Mouse (Mus musculus) heart, embryonic 16.5 days (tissue): ENCODE results near the gene Kcmf1. TPM values are rescaled to one million over a fixed set of nuclear protein-coding genes. Genes with fewer than 3 reads are reported as not detected.
"Not testable (repeated sequence)": the region's sequence is repeated elsewhere in the genome, so short reads cannot be mapped to it uniquely, and the experiment has no call there.

Source experiments
- ATAC-seq: fragments of 200-750 bp; cut with Nextera tagmentation; replicated peaks from 2 replicates; pipeline ENCODE4 v1.8.0; 2017; ENCODE audit warnings: moderate number of reproducible peaks; ENCODE audit not compliant: insufficient read depth, low FRiP score; ENCODE audit errors: extremely low read depth
- H3K27ac ChIP-seq: fragments of 300-500 bp; sonication (generic); 2 replicates; pipeline ENCODE4 v1.5.1; 2014; ENCODE audit warnings: mild to moderate bottlenecking, low read length, control low read depth, moderate library complexity
- H3K27me3 ChIP-seq: fragments of 300-500 bp; sonication (generic); 2 replicates; pipeline ENCODE4 v1.6.1; 2014; ENCODE audit warnings: low read length, mixed read lengths; ENCODE audit not compliant: control insufficient read depth, insufficient read depth
- H3K36me3 ChIP-seq: fragments of 300-500 bp; sonication (generic); 2 replicates; pipeline ENCODE4 v1.6.1; 2014; ENCODE audit not compliant: control insufficient read depth, insufficient read depth
- H3K4me1 ChIP-seq: fragments of 300-500 bp; sonication (generic); 2 replicates; pipeline ENCODE4 v1.6.1; 2014; ENCODE audit warnings: low read length, mixed read lengths; ENCODE audit not compliant: control insufficient read depth, insufficient read depth
- H3K4me2 ChIP-seq: fragments of 300-500 bp; sonication (generic); 2 replicates; pipeline ENCODE4 v1.6.1; 2014; ENCODE audit warnings: low read depth, mild to moderate bottlenecking, control low read depth, low read length
- H3K4me3 ChIP-seq: fragments of 300-500 bp; sonication (generic); 2 replicates; pipeline ENCODE4 v1.5.1; 2014; ENCODE audit warnings: mild to moderate bottlenecking, control low read depth, low read length
- H3K9ac ChIP-seq: fragments of 300-500 bp; sonication (generic); 2 replicates; pipeline ENCODE4 v1.6.1; 2014; ENCODE audit warnings: low read length, control low read depth
- H3K9me3 ChIP-seq: fragments of 300-500 bp; sonication (generic); replicated peaks from 2 replicates; pipeline ENCODE4 v1.6.1; 2016; ENCODE audit warnings: low read length; ENCODE audit not compliant: control insufficient read depth
- WGBS: fragments of 180-500 bp; shearing (Covaris S2); extraction: QIAGEN DNeasy Blood & Tissue Kit; methylation state at CpG from one replicate; pipeline ENCODE4 v1.1.7; 2014; 5-methylcytosine and 5-hydroxymethylcytosine counted together
- polyA plus RNA-seq: library from polyadenylated mRNA; unstranded; fragments of >200 nt; fragmentation: Nextera tagmentation; extraction: Ambion mirVana; gene quantifications from 2 replicates; pipeline ENCODE4 v1.2.1, GENCODE M21; 2015

Kcmf1 gene
- polyA plus RNA-seq, 1 experiment from 2014 or later, result 28.1 TPM

DNA sequence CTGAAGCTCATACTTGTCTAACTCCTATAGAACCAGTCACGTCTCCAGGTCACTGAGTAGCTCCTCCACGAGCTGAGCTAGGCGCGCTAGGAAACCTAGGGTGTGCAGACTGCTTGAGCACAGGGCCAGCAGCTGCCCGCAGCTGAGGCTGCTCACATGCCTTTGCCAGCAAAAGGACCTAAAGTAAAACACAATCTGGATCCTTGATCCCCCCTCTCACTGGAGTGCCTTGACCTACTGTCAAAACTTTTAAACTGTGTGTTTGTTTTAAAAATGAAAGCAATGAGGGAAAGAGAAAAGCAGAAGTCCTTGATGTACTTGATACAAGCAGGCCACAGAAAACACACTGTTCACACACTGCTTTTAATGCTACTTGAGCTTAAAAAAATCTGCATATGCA is 31.1 kb downstream of the Kcmf1 start:
- Histone ChIP-seq H3K9me3 (no peaks in the 10 kb centered on the region), H3K27me3 (no peaks in the 10 kb centered on the region), H3K27ac (no peak overlapping the region; the same call in 1 of the 2 replicates), H3K4me1 (peaks cover 31% of the 10 kb centered on the region), H3K36me3 (no peaks in the 10 kb centered on the region), H3K4me2 (no peak overlapping the region), H3K4me3 (no peak overlapping the region), H3K9ac (no peak overlapping the region)
- 55% methylated on average over 5 of the region's 5 CpGs for WGBS
- no peak for ATAC-seq

DNA sequence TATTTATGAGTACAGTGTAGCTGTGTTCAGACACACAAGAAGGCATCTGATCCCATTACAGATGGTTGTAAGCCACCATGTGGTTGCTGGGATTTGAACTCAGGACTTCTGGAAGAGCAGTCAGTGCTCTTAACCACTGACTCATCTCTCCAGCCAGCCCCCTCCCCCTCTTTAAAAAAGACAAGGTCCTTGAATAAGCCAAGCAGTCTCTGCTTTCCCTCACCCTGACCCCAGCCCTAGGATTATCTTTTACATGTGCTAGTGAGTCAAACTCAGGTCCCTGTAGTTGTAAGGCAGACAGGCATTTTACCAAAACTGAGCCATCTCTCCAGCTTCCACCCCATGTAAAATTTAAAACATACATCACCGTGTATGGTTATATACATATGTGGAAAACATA is 32.0 kb downstream of the Kcmf1 start:
- Histone ChIP-seq H3K4me1 (peaks cover 25% of the 10 kb centered on the region), H3K36me3 (no peaks in the 10 kb centered on the region), H3K27ac (no peak overlapping the region), H3K9ac (no peak overlapping the region), H3K27me3 (no peaks in the 10 kb centered on the region), H3K9me3 (no peaks in the 10 kb centered on the region), H3K4me3 (no peak overlapping the region), H3K4me2 (no peak overlapping the region)
- WGBS, result 79% methylated on average over 1 of the region's 1 CpGs
- no peak for ATAC-seq

DNA sequence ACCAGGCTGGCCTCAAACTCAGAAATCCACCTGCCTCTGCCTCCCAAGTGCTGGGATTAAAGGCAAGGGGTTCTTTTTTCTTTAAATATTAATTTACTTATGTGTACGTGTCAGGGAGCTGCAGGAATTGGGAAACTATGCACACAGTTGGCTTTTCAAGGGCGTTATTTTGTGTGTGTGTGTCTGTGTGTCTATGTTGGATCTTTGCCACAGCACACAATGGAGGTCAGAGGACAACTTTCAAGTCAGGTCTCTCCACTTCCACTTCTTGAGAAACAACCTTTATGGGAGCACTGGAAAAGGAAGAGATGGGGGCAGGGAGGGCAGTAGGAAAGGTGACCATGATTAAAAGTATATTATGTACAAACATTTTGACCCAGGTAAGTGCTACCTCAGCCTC is 33.5 kb downstream of the Kcmf1 start:
- no peak overlapping the region for H3K9ac ChIP-seq
- WGBS, result 69% methylated on average over 2 of the region's 2 CpGs
- no peaks in the 10 kb centered on the region for H3K9me3 ChIP-seq

DNA sequence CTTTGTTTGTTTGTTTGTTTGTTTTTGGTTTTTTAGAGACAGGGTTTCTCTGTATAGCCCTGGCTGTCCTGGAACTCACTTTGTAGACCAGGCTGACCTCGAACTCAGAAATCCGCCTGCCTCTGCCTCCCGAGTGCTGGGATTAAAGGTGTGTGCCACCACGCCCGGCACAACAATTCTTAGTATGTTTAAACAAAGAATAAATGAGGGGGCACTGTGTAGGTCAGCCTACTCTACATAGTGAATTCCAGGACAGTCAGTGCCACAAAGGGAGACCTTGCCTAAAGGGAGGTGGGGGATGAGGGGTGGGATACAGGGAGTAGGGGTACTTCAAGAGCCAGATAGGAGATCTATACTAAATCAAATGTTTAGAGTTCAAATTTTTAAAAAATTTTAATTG is 37.1 kb downstream of the Kcmf1 start:
- H3K4me1 ChIP-seq, H3K27me3 ChIP-seq, H3K4me2 ChIP-seq, H3K9me3 ChIP-seq, H3K9ac ChIP-seq, H3K36me3 ChIP-seq, H3K4me3 ChIP-seq, H3K27ac ChIP-seq, ATAC-seq: not testable (repeated sequence)
- 95% methylated on average over 5 of the region's 5 CpGs for WGBS

More for the DNA sequence above, 33.5 kb downstream of the Kcmf1 start:
- no peak for ATAC-seq
- Histone ChIP-seq H3K27me3 (no peaks in the 10 kb centered on the region), H3K4me1 (peaks cover 25% of the 10 kb centered on the region), H3K4me3 (no peak overlapping the region), H3K27ac (no peak overlapping the region), H3K4me2 (no peak overlapping the region), H3K36me3 (no peaks in the 10 kb centered on the region)

DNA sequence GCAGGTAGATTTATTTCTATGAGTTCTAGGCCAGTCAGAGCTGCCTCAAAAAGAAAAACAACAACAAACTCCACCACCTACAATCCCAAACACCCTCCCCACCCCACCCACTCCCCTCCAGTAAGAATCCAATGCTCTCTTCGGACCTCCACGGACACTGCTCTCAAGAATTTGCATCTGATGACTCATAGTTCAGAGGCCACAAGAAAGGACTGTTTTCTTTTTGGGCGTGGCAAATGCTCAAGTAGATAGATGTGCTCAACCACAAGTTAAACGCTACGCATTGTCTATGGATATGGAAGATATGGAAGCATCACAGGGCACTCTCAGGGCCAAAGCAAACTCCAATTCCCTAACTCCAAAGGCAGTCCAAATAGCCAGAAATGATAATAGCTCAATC is 45.5 kb downstream of the Kcmf1 start:
- no peak overlapping the region for H3K4me2 ChIP-seq
- H3K9me3 ChIP-seq, result no peaks in the 10 kb centered on the region
- no peak overlapping the region for H3K4me3 ChIP-seq
- H3K27me3 ChIP-seq, result no peaks in the 10 kb centered on the region
- no peaks in the 10 kb centered on the region for H3K4me1 ChIP-seq
- no peak overlapping the region for H3K9ac ChIP-seq
- no peak overlapping the region for H3K27ac ChIP-seq
- 75% methylated on average over 5 of the region's 5 CpGs for WGBS
- ATAC-seq, result no peak
- peaks cover 39% of the 10 kb centered on the region for H3K36me3 ChIP-seq

DNA sequence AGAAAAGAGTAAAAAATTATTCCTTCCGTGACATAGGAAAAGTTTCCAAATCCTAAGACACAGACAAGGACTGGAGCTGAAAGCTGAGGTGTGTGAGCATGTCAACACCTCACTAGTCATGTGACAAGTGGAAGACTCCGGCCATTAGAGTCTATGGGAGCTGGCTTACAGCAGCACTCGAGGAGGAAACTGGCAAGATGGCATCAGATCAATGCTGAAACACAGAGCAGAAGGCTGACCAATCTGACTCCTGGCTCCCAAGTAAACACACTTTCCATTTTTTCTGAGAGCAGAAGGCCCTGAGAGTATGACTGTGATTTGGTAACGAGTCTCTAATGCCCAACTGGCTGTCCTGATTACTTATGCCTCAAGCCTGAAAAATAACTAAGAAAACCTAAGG is 47.6 kb downstream of the Kcmf1 start:
- no peak overlapping the region for H3K4me2 ChIP-seq
- H3K27ac ChIP-seq, result no peak overlapping the region
- no peaks in the 10 kb centered on the region for H3K27me3 ChIP-seq
- H3K9me3 ChIP-seq, result no peaks in the 10 kb centered on the region
- H3K4me3 ChIP-seq, result no peak overlapping the region
- no peak for ATAC-seq
- peaks cover 41% of the 10 kb centered on the region for H3K36me3 ChIP-seq
- 62% methylated on average over 4 of the region's 4 CpGs for WGBS
- H3K4me1 ChIP-seq, result no peaks in the 10 kb centered on the region
- H3K9ac ChIP-seq, result no peak overlapping the region

DNA sequence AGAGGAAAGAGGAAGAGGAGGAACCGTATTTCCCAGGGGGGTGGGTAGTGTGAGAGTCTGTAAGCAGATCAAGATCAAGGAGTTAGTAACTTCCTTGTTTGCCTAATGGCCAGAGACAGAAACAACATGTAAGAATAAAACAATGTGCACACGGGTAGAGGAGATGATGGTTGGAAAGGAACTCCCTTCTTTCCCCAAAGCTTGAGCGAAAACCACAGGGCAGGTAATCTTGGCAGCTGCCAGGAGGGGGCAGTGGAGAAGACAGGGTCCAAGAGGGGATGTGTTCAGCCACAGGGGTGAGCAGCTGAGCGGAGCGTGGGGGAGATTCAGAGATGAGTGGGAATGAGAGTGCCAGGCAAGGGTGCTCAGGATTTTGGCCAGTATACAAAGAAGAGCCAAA is 48.1 kb downstream of the Kcmf1 start:
- Histone ChIP-seq H3K4me1 (no peaks in the 10 kb centered on the region), H3K4me3 (no peak overlapping the region), H3K36me3 (peaks cover 40% of the 10 kb centered on the region), H3K27ac (no peak overlapping the region), H3K27me3 (no peaks in the 10 kb centered on the region), H3K9ac (no peak overlapping the region), H3K9me3 (no peaks in the 10 kb centered on the region), H3K4me2 (no peak overlapping the region)
- ATAC-seq, result no peak
- WGBS, result 72% methylated on average over 5 of the region's 5 CpGs

DNA sequence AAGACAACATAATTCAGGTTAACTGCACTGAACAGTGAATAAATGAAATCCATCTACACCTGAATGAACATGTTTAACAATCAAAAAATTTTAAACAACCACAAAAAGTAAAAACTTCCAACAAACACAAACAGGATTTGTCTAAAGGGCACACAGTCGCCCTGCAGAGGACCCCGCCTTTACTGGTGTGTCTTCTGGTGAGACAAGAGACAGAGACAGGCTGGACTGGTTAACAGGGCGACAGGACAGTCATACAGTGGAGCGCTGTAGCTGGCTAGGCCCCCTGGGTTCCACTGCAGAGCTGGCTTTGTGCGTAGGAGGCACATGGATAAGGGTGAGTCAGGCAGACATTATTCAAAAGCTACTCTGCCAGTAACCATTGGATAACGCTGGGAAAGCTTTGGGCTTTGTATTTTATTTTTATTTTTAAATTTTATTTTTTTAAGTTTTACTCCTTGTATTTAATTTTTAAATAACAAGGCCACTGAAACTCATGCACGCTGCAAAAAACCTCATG is 57.7 kb downstream of the Kcmf1 start:
- H3K4me1 ChIP-seq, result no peaks in the 10 kb centered on the region
- 87% methylated on average over 7 of the region's 7 CpGs for WGBS
- peaks cover 42% of the 10 kb centered on the region for H3K36me3 ChIP-seq
- H3K4me3 ChIP-seq, result no peak overlapping the region
- no peaks in the 10 kb centered on the region for H3K9me3 ChIP-seq
- H3K27me3 ChIP-seq, result no peaks in the 10 kb centered on the region
- no peak overlapping the region for H3K9ac ChIP-seq
- ATAC-seq, result no peak
- H3K27ac ChIP-seq, result no peak overlapping the region
- no peak overlapping the region for H3K4me2 ChIP-seq

DNA sequence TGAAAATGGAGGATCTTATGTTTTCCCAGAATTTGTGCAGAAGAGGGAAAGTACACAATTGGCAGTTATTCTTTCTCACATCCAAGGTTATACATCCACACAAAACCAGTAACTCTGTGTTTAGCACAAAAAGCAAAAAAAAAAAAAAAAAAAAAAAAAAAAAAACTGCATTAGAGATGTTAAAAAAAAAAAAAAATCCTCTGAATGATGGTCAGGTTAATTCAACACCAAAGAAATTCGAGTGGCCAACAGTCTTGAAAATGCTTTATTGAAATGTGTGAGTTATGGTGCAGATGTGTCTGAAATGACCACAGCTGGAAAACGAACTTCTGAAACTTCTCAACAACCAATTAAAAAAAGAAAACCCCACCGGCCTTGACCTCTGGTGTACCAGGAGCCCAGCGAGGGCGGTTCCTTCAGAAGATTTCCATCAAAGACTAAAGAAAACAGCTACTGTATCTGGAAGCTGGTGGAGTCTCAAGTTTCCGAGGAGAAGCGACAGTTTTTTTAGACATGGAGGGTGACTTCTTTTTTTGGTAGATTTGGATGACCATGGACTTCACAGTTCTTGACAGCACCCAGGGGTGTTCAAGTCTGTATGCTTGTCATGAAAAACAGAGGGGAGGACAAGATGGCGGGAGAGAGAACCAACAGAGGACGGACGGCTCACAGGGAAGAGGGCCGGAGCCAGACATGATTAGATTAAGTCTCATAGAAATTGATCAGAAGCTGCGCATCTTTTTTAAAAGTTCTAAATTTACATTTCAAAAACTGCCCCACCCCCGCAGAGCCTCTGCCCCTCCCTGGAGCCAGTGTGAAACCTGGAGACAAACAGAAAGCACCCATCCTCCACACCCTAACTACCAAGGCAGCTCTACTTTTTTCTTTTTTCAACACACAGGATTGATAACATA is 58.7 kb downstream of the Kcmf1 start:
- no peaks in the 10 kb centered on the region for H3K27me3 ChIP-seq
- no peak overlapping the region for H3K27ac ChIP-seq
- no peak overlapping the region for H3K9ac ChIP-seq
- no peak overlapping the region for H3K4me3 ChIP-seq
- 0 out of 2 replicates have a peak, but pooled peaks cover 2% of the 10 kb centered on the region for H3K4me1 ChIP-seq
- 87% methylated on average over 13 of the region's 13 CpGs for WGBS
- ATAC-seq, result no peak
- no peak overlapping the region for H3K4me2 ChIP-seq
- no peaks in the 10 kb centered on the region for H3K9me3 ChIP-seq
- peaks cover 34% of the 10 kb centered on the region for H3K36me3 ChIP-seq
